Mouse (Mus musculus) kidney, adult 2 months (tissue): ENCODE results near the gene Galnt10.

Experiments used
- CTCF ChIP-seq: fragments of 200-500 bp; conservative IDR thresholded peaks from 2 replicates; pipeline ENCODE4 v1.5.1; 2011; ENCODE audit warnings: low read depth, mild to moderate bottlenecking, control low read depth, low read length, moderate library complexity, mixed read lengths; ENCODE audit not compliant: insufficient read depth, insufficient read length
- POLR2A ChIP-seq: fragments of 200-500 bp; IDR thresholded peaks from one replicate; pipeline ENCODE4 v1.6.1; 2011; ENCODE audit warnings: low read depth, low read length, control low read depth

- TF ChIP-seq CTCF (no peak), POLR2A (no peak)
Measured at GRCm38 (mm10) chr11:57646940-57647339, 1.7 kb downstream of the Galnt10 start.
